Comparison of ENCODE assay signal across 8 mouse cellular contexts in the genomic region with DNA sequence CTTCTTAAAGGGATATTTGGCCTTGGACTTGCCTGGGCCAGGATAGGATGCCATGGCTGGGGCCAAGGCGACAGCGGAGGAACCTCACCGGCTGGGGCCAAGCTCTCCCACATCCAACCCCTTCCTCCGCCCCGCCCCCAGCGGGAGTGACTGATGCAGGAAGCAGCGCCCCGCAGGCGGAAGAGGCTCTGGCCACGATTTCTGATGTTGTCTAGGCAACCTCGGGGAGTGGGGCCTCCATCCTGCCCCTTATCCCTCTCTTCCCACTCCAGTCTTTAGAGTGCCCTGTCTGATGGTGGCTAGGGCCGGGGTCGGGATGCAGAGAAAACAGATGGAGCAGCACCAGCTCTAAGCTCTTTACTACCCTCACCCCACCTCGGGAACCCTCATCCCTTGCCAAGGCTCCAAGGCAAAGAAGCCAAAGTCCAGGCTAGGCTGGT. TPM values are rescaled to one million over a fixed set of nuclear protein-coding genes. Genes with fewer than 3 reads are reported as not detected.
DNase-seq lines count a peak whose midpoint lies in the region; ATAC-seq and TF ChIP-seq lines count a peak whose summit lies in the region.

No protein-coding gene starts in this region.

- TF ChIP-seq CTCF in bone marrow, adult 2 months (IDR thresholded peaks at IDR 0.05; ENCODE audit: control insufficient read depth, insufficient read depth, low read length): no peak

- no peaks in the 10 kb centered on the region for H3K9me3 ChIP-seq in embryonic facial prominence, embryonic 14.5 days (ENCODE audit: control insufficient read depth, low read length)
- no peaks in the 10 kb centered on the region for H3K9me3 ChIP-seq in limb, embryonic 12.5 days
- H3K9me3 ChIP-seq in midbrain, embryonic 14.5 days (ENCODE audit: control insufficient read depth, low read length): no peaks in the 10 kb centered on the region

- ATAC-seq in embryonic facial prominence, embryonic 14.5 days (ENCODE audit: low read depth): peak; percentile 93
- peak; percentile 83 for ATAC-seq in limb, embryonic 12.5 days (ENCODE audit: insufficient number of reproducible peaks, insufficient read depth, low FRiP score, low TSS enrichment, low read depth)
- peak; percentile 85 for ATAC-seq in midbrain, embryonic 14.5 days (ENCODE audit: low FRiP score, low TSS enrichment)

- TF ChIP-seq POLR2A in bone marrow, adult 2 months (IDR thresholded peaks at IDR 0.05; ENCODE audit: borderline replicate concordance, control insufficient read depth, low read depth, low read length): peak; percentile 58; the same call in 1 of the 2 replicates

- DNase-seq in A20 (ENCODE audit: low read depth, low spot score): peak; percentile 86
- peak; percentile 96 for DNase-seq in embryonic facial prominence, embryonic 14.5 days (ENCODE audit: low spot score)
- DNase-seq in heart, adult 8-10 months (ENCODE audit: low spot score): peak; percentile 93
- DNase-seq in kidney, adult 8-10 months: peak; percentile 92 to 95
- peak; percentile 93 for DNase-seq in midbrain, embryonic 14.5 days
- DNase-seq in spleen, adult 18-20 months: peak; percentile 75 to 89

- peak overlapping the region; percentile 100 for H3K4me2 ChIP-seq in embryonic facial prominence, embryonic 14.5 days (ENCODE audit: low read depth, low read length)
- peak overlapping the region; percentile 99 for H3K4me2 ChIP-seq in limb, embryonic 12.5 days
- peak overlapping the region; percentile 99 for H3K4me2 ChIP-seq in midbrain, embryonic 14.5 days (ENCODE audit: low read length)

- 1% methylated on average over 14 of the region's 14 CpGs for WGBS in bone marrow, adult 2 months
- WGBS in embryonic facial prominence, embryonic 14.5 days: 0% methylated on average over 6 of the region's 14 CpGs
- 0% methylated on average over 14 of the region's 14 CpGs for WGBS in limb, embryonic 12.5 days
- under 1% methylated on average over 14 of the region's 14 CpGs for WGBS in midbrain, embryonic 14.5 days

- H3K27me3 ChIP-seq in embryonic facial prominence, embryonic 14.5 days (replicated peaks; ENCODE audit: control insufficient read depth, insufficient read depth, low read length): no peaks in the 10 kb centered on the region
- no peaks in the 10 kb centered on the region for H3K27me3 ChIP-seq in limb, embryonic 12.5 days
- H3K27me3 ChIP-seq in midbrain, embryonic 14.5 days (ENCODE audit: control insufficient read depth, insufficient read depth, low read length): no peaks in the 10 kb centered on the region

- peaks cover 3% of the 10 kb centered on the region; the same call in 1 of the 2 replicates for H3K36me3 ChIP-seq in embryonic facial prominence, embryonic 14.5 days (ENCODE audit: control insufficient read depth, insufficient read depth, low read length)
- H3K36me3 ChIP-seq in limb, embryonic 12.5 days: peaks cover 5% of the 10 kb centered on the region
- no peaks in the 10 kb centered on the region for H3K36me3 ChIP-seq in midbrain, embryonic 14.5 days (ENCODE audit: control insufficient read depth, insufficient read depth, low read length)

- H3K27ac ChIP-seq in bone marrow, adult 2 months (ENCODE audit: control insufficient read depth, insufficient read depth, low read depth, low read length, poor library complexity): peak overlapping the region; percentile 48
- peak overlapping the region; percentile 89 for H3K27ac ChIP-seq in embryonic facial prominence, embryonic 14.5 days (replicated peaks; ENCODE audit: low read depth, low read length)
- peak overlapping the region; percentile 88 for H3K27ac ChIP-seq in limb, embryonic 12.5 days
- H3K27ac ChIP-seq in midbrain, embryonic 14.5 days (replicated peaks; ENCODE audit: low read depth, low read length): peak overlapping the region; percentile 76

- H3K4me3 ChIP-seq in bone marrow, adult 2 months (replicated peaks; ENCODE audit: control insufficient read depth, low read depth, low read length): peak overlapping the region; percentile 81
- peak overlapping the region; percentile 70 for H3K4me3 ChIP-seq in embryonic facial prominence, embryonic 14.5 days (ENCODE audit: low read depth, low read length)
- peak overlapping the region; percentile 68 for H3K4me3 ChIP-seq in limb, embryonic 12.5 days (replicated peaks)
- H3K4me3 ChIP-seq in midbrain, embryonic 14.5 days (replicated peaks; ENCODE audit: low read depth, low read length): peak overlapping the region; percentile 58

- H3K4me1 ChIP-seq in bone marrow, adult 2 months (ENCODE audit: control insufficient read depth, insufficient read depth, low read length): peaks cover 10% of the 10 kb centered on the region
- peaks cover 50% of the 10 kb centered on the region for H3K4me1 ChIP-seq in embryonic facial prominence, embryonic 14.5 days (ENCODE audit: control insufficient read depth, insufficient read depth, low read length)
- peaks cover 62% of the 10 kb centered on the region for H3K4me1 ChIP-seq in limb, embryonic 12.5 days (replicated peaks)
- H3K4me1 ChIP-seq in midbrain, embryonic 14.5 days (ENCODE audit: control insufficient read depth, insufficient read depth, low read length): peaks cover 43% of the 10 kb centered on the region

- H3K9ac ChIP-seq in embryonic facial prominence, embryonic 14.5 days (ENCODE audit: low read depth, low read length): peak overlapping the region; percentile 76
- peak overlapping the region; percentile 76 for H3K9ac ChIP-seq in limb, embryonic 12.5 days (replicated peaks)
- H3K9ac ChIP-seq in midbrain, embryonic 14.5 days (replicated peaks; ENCODE audit: low read length): peak overlapping the region; percentile 70

RNA-seq across cellular contexts. Expression of gene Ampd2, which starts 1.1 kb away (rescaled TPM):
- polyA plus RNA-seq in bone marrow, adult 2 months (2011; ENCODE audit: insufficient read depth, insufficient read length, low replicate concordance, missing spikeins): 15.3 and 47.2 TPM in 2 replicates
- polyA plus RNA-seq in embryonic facial prominence, embryonic 14.5 days (2014; fragmentation: Nextera tagmentation; extraction: Ambion mirVana): 31.6 and 33.8 TPM in 2 replicates
- 1 to 10 TPM; 3.9 to 5.2 (median 4.7) TPM for total RNA-seq in heart, adult 8-10 months (2022)
- 51.5 and 51.7 TPM in 2 replicates for polyA plus RNA-seq in limb, embryonic 12.5 days (2016; fragmentation: Nextera tagmentation; extraction: Ambion mirVana)
- polyA plus RNA-seq in midbrain, embryonic 14.5 days (2014; fragmentation: Nextera tagmentation; extraction: Ambion mirVana): 45.9 and 53.3 TPM in 2 replicates

RNA-seq across cellular contexts. Expression of gene Gnat2, which starts 7.3 kb away (rescaled TPM):
- polyA plus RNA-seq in bone marrow, adult 2 months (2011; ENCODE audit: insufficient read depth, insufficient read length, low replicate concordance, missing spikeins): 1.0 TPM in 1 of 2 replicates, not detected in the other
- 0.35 and 0.53 TPM in 2 replicates for polyA plus RNA-seq in embryonic facial prominence, embryonic 14.5 days (2014; fragmentation: Nextera tagmentation; extraction: Ambion mirVana)
- total RNA-seq in heart, adult 8-10 months (2022): under 1 TPM in 2 of 4 experiments, not detected in 2; 0.28 to 0.47 TPM
- 0.55 and 0.69 TPM in 2 replicates for polyA plus RNA-seq in limb, embryonic 12.5 days (2016; fragmentation: Nextera tagmentation; extraction: Ambion mirVana)
- 0.13 and 0.30 TPM in 2 replicates for polyA plus RNA-seq in midbrain, embryonic 14.5 days (2014; fragmentation: Nextera tagmentation; extraction: Ambion mirVana)

RNA-seq across cellular contexts. Expression of gene Gstm4, which starts 40.6 kb away (rescaled TPM):
- 4.8 and 8.3 TPM in 2 replicates for polyA plus RNA-seq in bone marrow, adult 2 months (2011; ENCODE audit: insufficient read depth, insufficient read length, low replicate concordance, missing spikeins)
- polyA plus RNA-seq in embryonic facial prominence, embryonic 14.5 days (2014; fragmentation: Nextera tagmentation; extraction: Ambion mirVana): 14.1 and 14.2 TPM in 2 replicates
- 10 to 100 TPM; 12.6 to 14.4 (median 13.3) TPM for total RNA-seq in heart, adult 8-10 months (2022)
- polyA plus RNA-seq in limb, embryonic 12.5 days (2016; fragmentation: Nextera tagmentation; extraction: Ambion mirVana): 16.3 and 17.4 TPM in 2 replicates
- 16.0 and 17.5 TPM in 2 replicates for polyA plus RNA-seq in midbrain, embryonic 14.5 days (2014; fragmentation: Nextera tagmentation; extraction: Ambion mirVana)

Comparison
In these comparisons a context has a peak if more than half of its experiments do, and no peak if none do; other contexts are left out.
1. Peak in every context shown above with its lines: DNase-seq, ATAC-seq, H3K4me3 ChIP-seq and H3K27ac ChIP-seq.